Mouse (Mus musculus): ENCODE results near the gene Sh2b2. TPM values are rescaled to one million over a fixed set of nuclear protein-coding genes. Genes with fewer than 3 reads are reported as not detected.

Sh2b2 gene
- polyA plus RNA-seq (2015; fragmentation: Nextera tagmentation; extraction: Ambion mirVana): 8.2 and 9.1 TPM in 2 replicates

- peak within 1 kb of the TSS; percentile 76 for H3K4me3 ChIP-seq (replicated peaks)
- WGBS: 83% methylated on average over 2 of the region's 2 CpGs
- 0 out of 2 replicates have a peak within 1 kb of the TSS, but pooled peaks have one; percentile 68 for H3K27ac ChIP-seq (replicated peaks)
- no peaks in the 10 kb centered on the region for H3K27me3 ChIP-seq
- H3K4me2 ChIP-seq (replicated peaks): peak within 1 kb of the TSS; percentile 96
- H3K4me1 ChIP-seq: peaks cover 23% of the 10 kb centered on the region
- no peaks in the 10 kb centered on the region for H3K36me3 ChIP-seq
- ATAC-seq (ENCODE audit: insufficient number of reproducible peaks, low FRiP score, low TSS enrichment, low read depth): no peak
- H3K9ac ChIP-seq: no peak within 1 kb of the TSS
- no peaks in the 10 kb centered on the region for H3K9me3 ChIP-seq (replicated peaks)
Measured at GRCm38 (mm10) chr5:136246452-136246838, at the start of gene Sh2b2. TSS of gene Sh2b2 (minus strand) at chr5:136246556.

GRCm38 (mm10) chr5:136292971-136293418, 46.6 kb upstream of the Sh2b2 start:
- H3K27ac ChIP-seq (replicated peaks): peak overlapping the region; percentile 19; the same call in 1 of the 2 replicates
- no peaks in the 10 kb centered on the region for H3K27me3 ChIP-seq
- no peak overlapping the region for H3K4me2 ChIP-seq (replicated peaks)
- peaks cover 19% of the 10 kb centered on the region for H3K36me3 ChIP-seq
- WGBS: 64% methylated on average over 4 of the region's 4 CpGs
- H3K4me3 ChIP-seq (replicated peaks): no peak overlapping the region
- H3K9me3 ChIP-seq (replicated peaks): no peaks in the 10 kb centered on the region
- ATAC-seq (ENCODE audit: insufficient number of reproducible peaks, low FRiP score, low TSS enrichment, low read depth): no peak
- H3K4me1 ChIP-seq: no peaks in the 10 kb centered on the region
- no peak overlapping the region for H3K9ac ChIP-seq

- Histone ChIP-seq H3K4me2 (replicated peaks) (no peak overlapping the region), H3K36me3 (peaks cover 23% of the 10 kb centered on the region), H3K4me1 (no peaks in the 10 kb centered on the region), H3K27me3 (no peaks in the 10 kb centered on the region), H3K4me3 (replicated peaks) (no peak overlapping the region), H3K27ac (replicated peaks) (peak overlapping the region; percentile 34; the same call in 1 of the 2 replicates), H3K9ac (no peak overlapping the region), H3K9me3 (replicated peaks) (no peaks in the 10 kb centered on the region)
- no peak for ATAC-seq (ENCODE audit: insufficient number of reproducible peaks, low FRiP score, low TSS enrichment, low read depth)
- WGBS: 76% methylated on average over 2 of the region's 2 CpGs
Measured at GRCm38 (mm10) chr5:136292361-136292760, 46.0 kb upstream of the Sh2b2 start.

- no peaks in the 10 kb centered on the region for H3K4me1 ChIP-seq
- peaks cover 22% of the 10 kb centered on the region for H3K36me3 ChIP-seq
- no peaks in the 10 kb centered on the region for H3K9me3 ChIP-seq (replicated peaks)
- no peak overlapping the region for H3K4me3 ChIP-seq (replicated peaks)
- no peak overlapping the region for H3K4me2 ChIP-seq (replicated peaks)
- H3K27ac ChIP-seq (replicated peaks): no peak overlapping the region
- 95% methylated on average over 2 of the region's 2 CpGs for WGBS
- no peak for ATAC-seq (ENCODE audit: insufficient number of reproducible peaks, low FRiP score, low TSS enrichment, low read depth)
- H3K9ac ChIP-seq: no peak overlapping the region
- no peaks in the 10 kb centered on the region for H3K27me3 ChIP-seq
Measured at GRCm38 (mm10) chr5:136291562-136291961, 45.2 kb upstream of the Sh2b2 start.

- no peak for ATAC-seq (ENCODE audit: insufficient number of reproducible peaks, low FRiP score, low TSS enrichment, low read depth)
Measured at GRCm38 (mm10) chr5:136289776-136290175, 43.4 kb upstream of the Sh2b2 start.

GRCm38 (mm10) chr5:136288351-136289081, 42.2 kb upstream of the Sh2b2 start:
- H3K9ac ChIP-seq: no peak overlapping the region
- H3K4me2 ChIP-seq (replicated peaks): no peak overlapping the region
- H3K4me1 ChIP-seq: no peaks in the 10 kb centered on the region
- no peak overlapping the region for H3K4me3 ChIP-seq (replicated peaks)
- no peaks in the 10 kb centered on the region for H3K27me3 ChIP-seq
- WGBS: 77% methylated on average over 6 of the region's 6 CpGs
- peaks cover 44% of the 10 kb centered on the region for H3K36me3 ChIP-seq
- ATAC-seq (ENCODE audit: insufficient number of reproducible peaks, low FRiP score, low TSS enrichment, low read depth): no peak
- H3K9me3 ChIP-seq (replicated peaks): no peaks in the 10 kb centered on the region
- no peak overlapping the region for H3K27ac ChIP-seq (replicated peaks)

More at GRCm38 (mm10) chr5:136289776-136290175, 43.4 kb upstream of the Sh2b2 start:
- WGBS: 88% methylated on average over 3 of the region's 3 CpGs
- Histone ChIP-seq H3K9ac (no peak overlapping the region), H3K4me1 (no peaks in the 10 kb centered on the region), H3K4me2 (replicated peaks) (no peak overlapping the region), H3K27me3 (no peaks in the 10 kb centered on the region), H3K9me3 (replicated peaks) (no peaks in the 10 kb centered on the region), H3K36me3 (peaks cover 31% of the 10 kb centered on the region), H3K4me3 (replicated peaks) (no peak overlapping the region), H3K27ac (replicated peaks) (no peak overlapping the region)

- Histone ChIP-seq H3K4me3 (replicated peaks) (no peak overlapping the region), H3K4me2 (replicated peaks) (no peak overlapping the region), H3K4me1 (no peaks in the 10 kb centered on the region), H3K36me3 (peaks cover 54% of the 10 kb centered on the region), H3K27me3 (no peaks in the 10 kb centered on the region), H3K9ac (no peak overlapping the region), H3K27ac (replicated peaks) (no peak overlapping the region), H3K9me3 (replicated peaks) (no peaks in the 10 kb centered on the region)
- WGBS: 83% methylated on average over 6 of the region's 6 CpGs
- no peak for ATAC-seq (ENCODE audit: insufficient number of reproducible peaks, low FRiP score, low TSS enrichment, low read depth)
Measured at GRCm38 (mm10) chr5:136286566-136286965, 40.2 kb upstream of the Sh2b2 start.

GRCm38 (mm10) chr5:136285106-136285505, 38.8 kb upstream of the Sh2b2 start:
- WGBS: 76% methylated on average over 7 of the region's 7 CpGs
- Histone ChIP-seq H3K27me3 (no peaks in the 10 kb centered on the region), H3K4me1 (no peaks in the 10 kb centered on the region), H3K36me3 (peaks cover 51% of the 10 kb centered on the region), H3K4me2 (replicated peaks) (no peak overlapping the region), H3K9ac (no peak overlapping the region), H3K4me3 (replicated peaks) (no peak overlapping the region), H3K9me3 (replicated peaks) (no peaks in the 10 kb centered on the region), H3K27ac (replicated peaks) (no peak overlapping the region)
- no peak for ATAC-seq (ENCODE audit: insufficient number of reproducible peaks, low FRiP score, low TSS enrichment, low read depth)

GRCm38 (mm10) chr5:136281351-136281750, 35.0 kb upstream of the Sh2b2 start:
- H3K4me2 ChIP-seq (replicated peaks): no peak overlapping the region
- 45% methylated on average over 6 of the region's 6 CpGs for WGBS
- H3K27ac ChIP-seq (replicated peaks): no peak overlapping the region
- no peak overlapping the region for H3K4me3 ChIP-seq (replicated peaks)
- no peaks in the 10 kb centered on the region for H3K9me3 ChIP-seq (replicated peaks)
- no peak for ATAC-seq (ENCODE audit: insufficient number of reproducible peaks, low FRiP score, low TSS enrichment, low read depth)
- peaks cover 73% of the 10 kb centered on the region for H3K36me3 ChIP-seq
- no peak overlapping the region for H3K9ac ChIP-seq
- H3K27me3 ChIP-seq: no peaks in the 10 kb centered on the region
- no peaks in the 10 kb centered on the region for H3K4me1 ChIP-seq

- 91% methylated on average over 43 of the region's 43 CpGs for WGBS
- Histone ChIP-seq H3K9me3 (replicated peaks) (no peaks in the 10 kb centered on the region), H3K36me3 (peaks cover 52% of the 10 kb centered on the region), H3K4me3 (replicated peaks) (no peak overlapping the region), H3K4me1 (peaks cover 10% of the 10 kb centered on the region), H3K27me3 (no peaks in the 10 kb centered on the region), H3K4me2 (replicated peaks) (no peak overlapping the region), H3K9ac (no peak overlapping the region), H3K27ac (replicated peaks) (no peak overlapping the region)
- no peak for ATAC-seq (ENCODE audit: insufficient number of reproducible peaks, low FRiP score, low TSS enrichment, low read depth)
Measured at GRCm38 (mm10) chr5:136274739-136275138, 28.4 kb upstream of the Sh2b2 start.

- H3K27me3 ChIP-seq: no peaks in the 10 kb centered on the region
- no peak overlapping the region for H3K9ac ChIP-seq
- H3K9me3 ChIP-seq (replicated peaks): no peaks in the 10 kb centered on the region
- H3K4me2 ChIP-seq (replicated peaks): no peak overlapping the region
- ATAC-seq (ENCODE audit: insufficient number of reproducible peaks, low FRiP score, low TSS enrichment, low read depth): peak; percentile 58; the same call in 1 of the 2 replicates
- WGBS: 40% methylated on average over 4 of the region's 4 CpGs
- H3K27ac ChIP-seq (replicated peaks): peak overlapping the region; percentile 48; the same call in 1 of the 2 replicates
- H3K4me1 ChIP-seq: peaks cover 16% of the 10 kb centered on the region
- peaks cover 6% of the 10 kb centered on the region for H3K36me3 ChIP-seq
- H3K4me3 ChIP-seq (replicated peaks): no peak overlapping the region
Measured at GRCm38 (mm10) chr5:136269937-136270336, 23.6 kb upstream of the Sh2b2 start.

- ATAC-seq (ENCODE audit: insufficient number of reproducible peaks, low FRiP score, low TSS enrichment, low read depth): no peak
- Histone ChIP-seq H3K27me3 (no peaks in the 10 kb centered on the region), H3K9ac (no peak overlapping the region), H3K36me3 (no peaks in the 10 kb centered on the region), H3K27ac (replicated peaks) (no peak overlapping the region), H3K4me1 (peaks cover 16% of the 10 kb centered on the region), H3K9me3 (replicated peaks) (no peaks in the 10 kb centered on the region), H3K4me2 (replicated peaks) (no peak overlapping the region), H3K4me3 (replicated peaks) (no peak overlapping the region)
- WGBS: 81% methylated on average over 7 of the region's 7 CpGs
Measured at GRCm38 (mm10) chr5:136266077-136266476, 19.7 kb upstream of the Sh2b2 start.

Data from embryonic facial prominence, embryonic 15.5 days (tissue).